Mouse (Mus musculus) CD4-positive helper T cell, adult 2 months (primary cell): ENCODE measurements around the gene Tomm40l.

ENCODE experiments used
- DNase-seq: peaks from one replicate; pipeline ENCODE4 v3.0.0-alpha.2; 2012; ENCODE audit warnings: low read depth, missing footprints, low spot score

The Tomm40l gene

DNA sequence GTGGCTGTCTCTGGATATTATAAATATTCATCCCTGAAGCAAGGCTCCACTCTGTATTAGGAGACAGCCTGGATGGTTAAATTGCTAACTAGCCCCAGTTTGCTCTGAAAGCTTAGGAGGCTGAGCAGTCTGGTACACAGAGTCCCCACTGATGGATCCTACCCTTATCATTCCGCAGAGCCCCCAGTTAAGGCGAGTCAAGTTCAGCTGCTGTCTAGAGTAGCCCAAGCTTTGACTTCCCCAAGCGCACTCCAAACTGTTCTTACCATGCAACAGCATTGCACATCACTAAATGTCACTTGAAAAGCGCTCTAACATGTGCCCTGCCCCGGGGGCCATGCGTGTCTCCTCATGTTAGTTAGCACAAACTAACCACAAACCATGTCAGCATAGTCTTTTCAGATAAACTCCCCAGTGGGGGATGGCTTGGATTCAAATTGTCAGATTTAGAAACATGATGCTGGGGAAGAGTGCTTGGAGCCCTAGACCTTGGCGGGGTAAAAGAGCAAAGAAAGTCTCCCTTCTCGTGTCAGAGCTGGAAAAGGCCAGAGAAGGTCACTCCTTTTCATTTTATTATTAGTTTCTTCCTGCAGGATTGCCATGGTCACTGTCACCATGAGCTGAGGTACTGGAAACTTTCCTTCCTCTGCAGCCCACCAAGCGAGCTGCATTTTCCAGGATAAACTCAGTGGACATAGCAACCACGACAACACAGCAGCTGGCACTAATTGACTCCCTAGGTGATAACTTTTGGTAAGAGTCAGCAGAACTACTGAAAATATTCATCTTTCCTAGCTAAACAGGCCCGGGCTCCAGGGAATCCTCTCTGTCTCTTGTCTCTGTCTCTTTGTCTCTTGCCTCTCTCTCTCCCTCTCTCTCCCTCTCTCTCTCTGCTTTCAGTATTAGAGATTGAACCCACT is 28.1 kb downstream of the Tomm40l start:
- no peak for DNase-seq

DNA sequence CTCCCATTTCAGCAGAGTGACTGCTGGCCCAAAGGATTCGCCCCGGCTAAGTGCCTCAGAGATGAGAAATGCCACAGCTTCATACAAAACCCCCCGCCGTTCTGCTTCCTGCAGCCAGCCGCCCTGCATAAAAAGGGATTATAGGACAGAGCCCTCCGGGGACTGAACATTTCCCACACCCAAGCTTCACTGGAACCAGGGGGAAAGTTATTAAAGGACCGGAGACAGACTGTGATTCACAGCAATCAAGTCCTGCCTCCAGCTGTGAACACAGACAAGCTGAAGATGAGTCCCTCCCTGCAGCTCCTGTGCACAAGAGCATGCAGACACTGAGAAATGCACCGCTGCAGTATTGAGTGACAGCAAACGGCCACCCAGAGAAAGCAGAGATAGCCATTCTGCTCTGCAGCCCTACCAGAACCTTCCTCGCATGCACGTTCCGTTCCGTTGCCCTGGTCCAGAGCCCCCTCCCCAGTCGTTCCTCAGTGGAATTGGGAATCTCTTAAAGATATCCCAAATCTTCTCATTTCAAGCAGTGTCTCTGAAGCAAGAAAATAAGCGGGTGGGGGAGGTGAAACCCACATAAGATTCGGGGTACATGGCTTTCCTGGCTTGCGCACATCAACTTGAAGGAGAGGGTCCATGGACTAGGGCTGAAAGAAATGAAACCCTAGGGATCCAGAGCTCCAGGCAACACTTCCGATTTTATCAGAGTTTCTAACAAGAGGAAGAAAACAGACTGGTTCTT is 29.0 kb downstream of the Tomm40l start:
- DNase-seq = no peak

DNA sequence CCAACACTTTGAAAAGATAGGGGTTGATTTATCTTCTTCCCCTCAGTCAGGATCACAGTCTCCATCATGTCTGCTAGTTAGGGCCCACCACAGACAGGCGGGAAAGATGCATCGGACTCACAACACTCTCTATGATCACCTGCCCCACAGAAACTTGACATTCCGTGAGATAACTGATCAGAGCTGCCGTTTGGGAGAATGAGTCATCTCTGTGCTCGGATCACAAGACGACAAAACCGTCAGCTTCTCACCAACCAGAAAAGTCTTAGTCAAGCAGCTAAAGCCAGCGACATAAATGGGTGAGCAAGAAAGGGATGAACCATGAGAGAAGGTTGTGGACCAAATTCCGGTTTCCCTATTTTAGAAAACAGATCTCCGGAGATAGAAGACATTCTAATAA is 30.0 kb downstream of the Tomm40l start:
- DNase-seq = no peak

DNA sequence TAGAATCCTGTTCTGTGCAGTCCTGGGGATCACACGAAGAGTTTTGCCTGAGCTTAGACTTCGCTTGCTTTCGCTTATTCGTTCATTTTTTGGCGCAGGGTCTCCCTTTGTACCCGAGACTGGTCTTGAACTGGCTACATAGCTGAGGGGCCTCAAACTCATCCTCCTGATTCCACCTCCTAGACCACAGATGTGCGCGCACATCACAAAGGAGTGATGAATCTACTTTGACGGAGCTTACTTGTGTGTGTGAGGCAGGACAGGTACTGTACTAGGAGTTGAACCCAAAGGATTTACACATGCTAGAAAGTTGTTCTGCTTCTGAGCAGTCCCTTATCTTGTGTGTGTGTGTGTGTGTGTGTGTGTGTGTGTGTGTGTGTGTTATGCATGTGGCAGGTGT is 31.5 kb downstream of the Tomm40l start:
- DNase-seq = no peak

DNA sequence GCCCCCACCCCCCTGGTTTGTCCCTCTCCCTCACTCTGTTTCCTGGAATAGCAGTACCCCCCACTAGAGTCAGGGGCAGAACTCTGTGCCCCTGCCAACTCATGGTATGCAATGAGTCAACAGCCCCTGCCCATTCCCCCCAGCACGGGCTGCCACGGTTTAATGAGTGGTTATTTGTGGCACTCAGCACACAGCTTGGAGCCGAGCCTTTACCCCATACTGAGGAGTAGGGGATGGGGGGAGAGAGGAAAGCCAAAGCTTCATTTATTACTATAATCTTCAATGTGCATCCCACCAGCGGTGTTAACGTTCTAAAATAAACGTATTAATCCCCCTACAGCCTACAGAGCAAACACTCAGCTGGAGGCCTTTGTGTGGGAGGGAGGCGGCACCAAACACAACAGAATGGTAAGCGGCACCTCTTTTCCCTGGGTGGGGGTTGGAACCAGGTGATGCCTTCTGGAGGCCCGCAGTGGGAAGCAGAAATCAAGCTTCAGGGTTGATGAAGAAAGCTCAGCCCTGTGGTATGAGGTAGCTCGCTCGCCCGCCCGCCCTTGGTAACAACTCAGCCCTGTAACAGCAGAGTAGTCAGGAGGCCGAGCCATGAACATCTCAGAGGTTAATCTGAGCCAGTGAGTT is 32.7 kb downstream of the Tomm40l start:
- DNase-seq = no peak

DNA sequence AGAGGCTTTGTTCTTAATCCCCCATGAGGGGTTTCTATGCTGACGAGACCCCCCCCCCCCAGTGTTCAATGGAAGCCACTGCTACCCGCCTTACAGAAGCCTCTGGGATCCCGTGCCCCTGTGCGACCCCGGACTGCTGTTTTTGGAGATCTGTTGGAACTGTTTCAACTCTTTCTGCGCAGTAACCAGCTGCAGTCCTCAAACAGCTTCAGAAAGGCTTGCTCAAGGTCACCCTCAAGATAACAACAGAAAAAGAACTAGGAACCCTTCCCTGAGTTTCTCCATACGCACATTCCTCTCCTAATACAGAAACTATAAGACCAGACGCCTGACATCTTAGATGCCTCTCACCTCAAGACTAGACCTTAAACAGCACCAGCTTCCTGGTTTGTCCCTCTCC is 33.3 kb downstream of the Tomm40l start:
- no peak for DNase-seq

DNA sequence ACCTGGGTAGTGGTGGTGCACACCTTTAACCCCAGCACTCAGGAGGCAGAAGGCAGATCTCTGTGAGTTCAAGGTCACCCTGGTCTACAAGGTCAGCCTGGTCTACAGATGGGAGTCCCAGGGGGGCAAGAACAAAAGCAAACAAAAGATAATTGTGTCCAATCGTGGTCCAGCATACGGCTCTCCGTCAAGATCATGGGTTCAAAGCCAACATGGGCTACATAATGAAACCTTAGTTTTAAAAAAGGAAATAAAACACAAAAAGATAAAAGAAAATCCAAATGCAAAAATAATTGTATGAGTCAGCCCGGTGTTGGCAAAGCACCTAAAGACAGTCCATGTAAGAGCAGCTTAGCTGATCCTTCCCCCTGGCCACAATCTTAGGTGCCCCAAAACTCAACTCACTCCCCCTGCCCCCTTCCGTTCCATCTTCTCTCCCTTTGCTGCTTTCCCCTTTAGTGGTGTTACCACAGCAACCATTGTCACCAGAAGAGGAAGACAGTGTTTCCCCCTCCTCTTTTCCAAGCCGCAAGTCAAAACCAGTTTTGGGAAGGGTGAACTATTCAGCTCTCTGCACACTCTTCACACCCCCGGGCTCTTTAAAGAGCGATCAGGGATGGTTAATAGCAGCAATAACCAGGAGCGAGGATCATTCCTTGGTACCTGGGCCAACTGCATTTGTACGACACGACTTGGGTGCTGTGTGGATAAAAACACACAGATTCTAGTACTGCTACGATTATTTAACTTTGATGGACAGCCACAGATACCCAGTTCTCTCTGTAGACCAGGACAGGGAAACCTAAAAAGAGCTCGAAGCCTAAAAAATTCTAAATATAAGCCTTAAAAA is 34.2 kb downstream of the Tomm40l start:
- no peak for DNase-seq

DNA sequence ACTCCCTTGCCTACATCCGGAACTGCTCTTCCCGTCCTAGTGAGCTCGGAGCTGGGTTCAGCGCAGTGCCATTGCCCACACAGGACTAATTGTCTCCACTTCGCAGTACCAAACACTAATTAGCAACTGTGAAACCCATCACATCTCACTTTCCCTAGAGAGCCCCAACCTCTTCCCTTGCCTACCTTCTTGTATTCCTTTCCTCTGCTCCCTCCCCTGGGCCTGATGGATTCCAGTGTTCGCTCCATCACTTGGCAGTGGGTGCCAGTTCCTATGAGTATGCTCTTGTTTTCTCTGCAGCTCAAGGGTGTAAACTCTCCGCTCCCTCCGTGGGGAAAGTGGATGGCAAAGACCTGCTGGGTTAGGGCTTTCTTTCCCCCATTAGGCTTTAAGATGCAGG is 36.7 kb downstream of the Tomm40l start:
- DNase-seq = no peak

DNA sequence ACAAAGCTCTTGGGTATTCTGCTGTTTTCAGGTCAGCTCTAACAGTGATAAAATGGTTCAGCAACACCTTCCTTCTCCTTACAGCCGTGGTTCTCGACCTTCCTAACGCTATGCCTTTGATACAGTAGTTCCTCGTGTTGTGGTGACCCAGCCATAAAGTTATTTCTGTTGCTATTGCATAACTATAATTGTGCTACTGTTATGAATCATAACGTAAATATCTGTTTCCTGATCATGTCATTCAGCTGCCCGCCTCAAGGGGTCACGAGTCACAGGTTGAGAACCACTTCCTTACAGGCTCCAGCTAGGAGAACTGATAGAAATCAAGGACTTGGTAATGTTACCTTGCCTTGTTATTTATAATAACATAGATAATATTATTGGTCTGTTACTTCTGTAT is 38.0 kb downstream of the Tomm40l start:
- peak; percentile 57 for DNase-seq

DNA sequence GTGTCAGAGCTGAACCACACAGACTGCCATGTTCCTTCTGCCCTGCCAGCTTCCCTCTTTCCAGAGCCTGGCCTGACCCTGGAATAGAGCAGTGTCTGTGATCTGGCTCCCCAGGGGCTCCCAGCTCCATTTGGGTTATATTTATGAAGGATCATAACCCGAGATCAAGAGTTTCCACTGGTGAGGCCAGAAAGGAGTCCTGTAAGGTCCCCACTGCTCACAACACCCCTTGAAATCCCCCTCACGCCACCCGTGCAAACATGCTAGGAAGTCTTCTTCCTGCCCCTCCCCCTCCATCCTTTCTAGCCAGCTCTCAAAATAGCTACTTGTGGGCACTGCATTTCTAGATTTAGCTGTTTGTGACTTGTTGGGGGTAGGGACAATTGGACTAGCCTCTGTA is 38.7 kb downstream of the Tomm40l start:
- no peak for DNase-seq

DNA sequence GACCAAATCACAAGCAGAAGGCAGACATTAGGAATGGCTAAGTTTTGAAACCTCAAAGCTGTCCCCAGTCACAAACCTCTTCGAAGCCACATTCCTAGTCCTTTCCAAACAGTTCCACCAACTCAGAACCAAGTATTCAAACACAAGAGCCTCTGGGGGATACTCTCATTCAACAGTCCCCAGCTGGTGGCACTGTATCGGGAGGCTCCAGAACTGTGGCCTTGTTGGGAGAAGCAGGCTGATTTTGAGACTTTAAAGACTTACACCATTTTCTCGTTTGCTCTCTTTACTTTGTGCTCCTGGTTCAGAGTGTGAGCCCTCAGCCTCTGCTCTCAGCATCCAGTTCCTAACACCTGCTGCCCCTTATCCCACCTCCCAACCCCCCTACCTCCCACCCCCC is 39.3 kb downstream of the Tomm40l start:
- no peak for DNase-seq

DNA sequence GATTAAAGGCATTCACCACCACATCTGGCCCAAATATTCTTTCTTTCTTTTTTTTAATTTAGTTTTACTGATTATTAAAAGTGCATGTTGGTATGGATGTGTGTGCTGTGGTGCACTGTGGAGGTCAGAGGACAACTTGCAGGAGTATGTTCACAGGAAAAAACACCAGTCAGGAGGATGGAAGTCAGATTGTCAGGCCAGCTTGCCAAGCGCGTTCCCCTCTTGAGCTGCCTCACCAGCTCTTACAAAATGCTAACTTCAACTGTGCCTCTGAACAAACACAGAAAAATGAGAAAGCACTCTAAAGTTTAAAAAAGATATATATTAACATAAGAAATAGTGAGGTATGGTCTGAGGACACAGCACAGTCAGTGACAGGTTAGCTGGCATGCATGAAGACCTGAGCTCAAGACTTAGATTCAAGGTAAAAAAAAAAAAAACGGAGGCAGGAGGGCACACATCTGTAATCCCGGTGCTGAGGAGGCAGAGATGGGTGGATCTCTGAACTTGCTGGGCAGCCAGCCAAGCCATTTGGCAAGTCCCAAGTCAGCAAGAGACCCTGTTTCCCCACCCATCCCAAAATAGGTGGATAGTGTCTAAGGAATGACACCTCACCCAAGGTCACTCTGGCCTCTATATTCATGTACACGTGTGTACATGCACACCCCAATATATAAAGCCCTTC is 42.7 kb downstream of the Tomm40l start:
- DNase-seq = no peak

DNA sequence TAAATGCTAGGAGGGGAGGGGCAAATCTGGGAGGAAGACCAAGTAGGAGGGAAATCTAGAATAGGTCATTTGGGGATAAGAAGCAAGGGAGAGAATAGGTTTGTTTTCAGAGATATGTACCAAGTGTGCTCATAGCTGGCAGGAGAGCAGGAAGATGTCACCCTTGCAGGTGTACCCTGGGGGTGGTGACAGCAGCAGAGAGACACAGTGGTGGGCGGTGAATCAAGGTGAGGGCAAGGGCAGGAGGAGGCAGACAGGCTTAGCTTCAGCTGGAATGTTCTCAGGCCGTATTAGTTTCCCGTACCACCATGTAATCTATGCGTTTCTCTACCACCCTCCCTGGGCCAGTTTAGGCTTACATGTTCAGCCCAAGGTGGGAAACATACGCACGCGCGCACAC is 49.5 kb downstream of the Tomm40l start:
- DNase-seq = no peak

DNA sequence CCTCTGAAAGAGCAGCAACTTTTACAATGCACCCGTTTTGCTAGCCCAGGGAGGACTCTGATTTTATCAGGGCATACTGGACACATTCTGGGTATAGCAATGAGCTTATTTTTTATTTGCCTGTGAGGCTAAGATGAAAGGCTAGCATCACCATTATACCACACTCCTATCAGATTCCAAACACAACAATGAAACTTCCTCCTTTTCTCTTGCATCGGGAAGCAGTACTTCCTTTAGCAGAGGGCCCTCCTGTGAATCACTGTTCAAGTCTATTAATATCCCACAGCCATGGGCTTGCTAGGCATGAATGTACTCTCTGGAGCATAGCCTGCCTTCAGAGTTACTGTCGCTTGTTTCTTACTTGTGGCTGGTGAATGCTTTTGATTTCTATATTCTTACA is 51.2 kb downstream of the Tomm40l start:
- no peak for DNase-seq

DNA sequence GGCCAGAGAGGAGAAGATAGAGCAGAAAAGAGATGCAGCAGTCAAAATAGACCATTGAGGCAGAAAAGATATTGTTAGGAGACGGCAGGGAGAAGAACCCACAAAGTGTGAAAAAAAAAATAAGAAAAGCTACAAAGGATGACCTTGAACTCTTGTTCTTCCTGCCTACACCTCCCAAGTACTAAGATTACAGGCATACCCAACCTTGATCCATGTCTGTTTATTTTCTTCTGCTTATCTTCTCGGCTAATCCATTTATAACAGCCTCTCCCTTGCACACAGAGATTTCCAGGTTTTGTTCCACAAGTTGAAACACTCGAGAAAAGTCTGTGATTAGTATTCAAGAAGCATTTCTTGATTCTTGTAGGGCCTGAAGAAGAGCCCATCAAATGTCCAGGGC is 52.4 kb downstream of the Tomm40l start:
- no peak for DNase-seq

DNA sequence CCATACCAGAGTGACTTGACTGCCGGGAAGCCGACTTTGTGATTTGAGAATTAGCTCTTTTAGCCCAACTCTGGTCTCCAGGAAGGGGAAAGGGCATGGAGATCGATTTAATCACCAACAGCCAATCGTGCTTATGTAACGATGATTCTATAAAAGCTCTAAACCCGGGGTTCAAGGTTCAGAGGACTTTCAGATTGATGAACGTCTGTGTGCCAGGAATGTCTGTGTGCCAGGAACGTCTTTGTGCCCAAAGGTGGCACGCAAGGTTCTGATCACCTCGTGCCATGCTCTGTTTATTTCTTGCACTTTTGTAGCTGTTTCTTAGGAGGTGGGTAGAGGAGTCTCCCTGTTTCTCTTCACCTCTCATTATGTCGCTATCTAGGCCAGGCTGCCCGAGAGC is 53.4 kb downstream of the Tomm40l start:
- no peak for DNase-seq
